Mouse (Mus musculus): ENCODE results near the gene Ccdc158. TPM values are rescaled to one million over a fixed set of nuclear protein-coding genes. Genes with fewer than 3 reads are reported as not detected.

Ccdc158 gene
- polyA plus RNA-seq, 1 experiment from 2014 or later, result 0.47 TPM

DNA sequence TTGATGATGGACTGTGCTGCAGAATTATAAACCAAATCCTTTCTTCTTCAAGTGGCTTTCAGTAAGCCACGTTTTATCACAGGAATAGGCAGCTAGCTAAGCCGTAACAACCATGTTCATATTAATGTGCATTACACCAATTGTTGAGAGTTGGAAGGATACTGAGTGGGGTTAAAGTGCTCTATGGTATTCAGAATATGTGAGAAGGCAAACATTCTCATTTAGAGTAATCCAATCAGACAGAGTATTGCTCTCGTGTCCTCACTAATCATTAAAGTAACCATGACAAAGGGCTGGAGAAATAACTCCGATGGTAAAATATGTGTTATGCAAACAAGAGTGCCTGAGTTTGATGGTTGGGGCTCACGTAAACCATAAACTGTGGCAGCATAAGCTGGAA lies 53.2 kb downstream of the Ccdc158 start:
- no peak overlapping the region for H3K9ac ChIP-seq
- H3K4me3 ChIP-seq, result no peak overlapping the region
- H3K4me2 ChIP-seq, result no peak overlapping the region
- H3K36me3 ChIP-seq, result no peaks in the 10 kb centered on the region
- no peak overlapping the region for H3K27ac ChIP-seq (replicated peaks)
- no peak for ATAC-seq (ENCODE audit: low read depth)
- no peaks in the 10 kb centered on the region for H3K4me1 ChIP-seq (replicated peaks)
- H3K27me3 ChIP-seq, result no peaks in the 10 kb centered on the region
- WGBS, result 76% methylated on average over 5 of the region's 5 CpGs
- 0 out of 2 replicates have a peak, but pooled peaks cover 6% of the 10 kb centered on the region for H3K9me3 ChIP-seq

DNA sequence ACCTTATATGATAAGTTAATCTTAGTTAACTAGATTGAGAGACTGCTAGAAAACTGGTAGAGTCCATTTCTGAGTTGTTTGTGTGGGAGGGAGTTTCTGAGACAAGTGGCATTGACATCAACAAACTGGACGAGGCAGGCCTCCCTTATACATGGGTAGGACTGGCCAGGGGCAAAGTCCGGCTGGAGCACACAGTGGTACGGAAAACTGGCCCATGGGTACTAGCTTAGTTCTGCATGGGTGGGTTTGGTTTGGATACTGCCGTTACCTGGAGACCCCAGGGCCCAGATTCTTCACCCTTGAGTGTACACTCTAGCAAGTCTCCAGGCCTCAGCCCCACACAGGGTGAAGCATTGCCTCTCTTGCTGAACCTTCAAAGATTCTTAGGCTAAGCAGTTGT lies 62.3 kb downstream of the Ccdc158 start:
- Histone ChIP-seq H3K4me1 (replicated peaks) (no peaks in the 10 kb centered on the region), H3K4me2 (no peak overlapping the region), H3K36me3 (no peaks in the 10 kb centered on the region), H3K27ac (replicated peaks) (no peak overlapping the region), H3K9ac (no peak overlapping the region), H3K27me3 (no peaks in the 10 kb centered on the region), H3K9me3 (no peaks in the 10 kb centered on the region), H3K4me3 (no peak overlapping the region)
- 91% methylated on average over 4 of the region's 4 CpGs for WGBS
- ATAC-seq (ENCODE audit: low read depth), result no peak

DNA sequence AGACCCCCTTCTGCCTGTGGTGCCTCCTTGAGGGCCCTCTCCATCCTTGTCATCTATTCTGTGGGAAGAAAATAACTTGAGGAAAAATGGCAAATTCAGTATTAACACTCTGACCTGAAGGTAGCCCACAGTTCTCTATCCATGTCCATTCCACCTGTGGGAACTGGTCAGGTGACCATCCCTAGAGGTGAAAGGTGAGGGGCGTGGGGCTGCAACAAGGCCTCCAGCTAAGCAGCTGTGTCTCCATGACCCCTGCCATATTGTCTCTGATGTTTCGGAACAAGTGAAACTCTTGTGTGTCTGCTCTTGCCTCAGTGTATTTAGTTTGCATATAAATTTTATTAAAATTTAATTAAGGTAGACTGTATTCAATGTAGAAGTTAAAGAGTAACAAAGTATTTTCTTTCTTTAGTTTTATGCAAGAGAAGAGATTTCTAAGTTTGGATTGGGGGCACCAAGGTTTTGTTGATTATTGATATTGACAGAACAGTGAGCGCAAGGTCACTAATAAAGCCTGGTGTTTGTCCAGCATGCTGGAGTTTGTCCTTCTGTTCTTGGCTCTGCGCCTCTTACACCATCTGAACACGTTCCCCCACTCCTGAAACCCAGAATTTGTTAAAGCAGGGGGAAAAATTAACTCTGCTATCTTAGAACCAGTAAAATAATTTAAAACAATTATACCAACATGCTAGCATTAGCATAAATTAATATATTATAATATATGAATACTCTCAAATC lies 67.4 kb downstream of the Ccdc158 start:
- Histone ChIP-seq H3K9me3 (no peaks in the 10 kb centered on the region), H3K36me3 (no peaks in the 10 kb centered on the region), H3K4me2 (no peak overlapping the region), H3K9ac (no peak overlapping the region), H3K4me1 (replicated peaks) (peaks cover 5% of the 10 kb centered on the region; the same call in 1 of the 2 replicates), H3K27me3 (peaks cover 9% of the 10 kb centered on the region; the same call in 1 of the 2 replicates), H3K27ac (replicated peaks) (no peak overlapping the region), H3K4me3 (no peak overlapping the region)
- no peak for ATAC-seq (ENCODE audit: low read depth)
- 87% methylated on average over 5 of the region's 5 CpGs for WGBS

DNA sequence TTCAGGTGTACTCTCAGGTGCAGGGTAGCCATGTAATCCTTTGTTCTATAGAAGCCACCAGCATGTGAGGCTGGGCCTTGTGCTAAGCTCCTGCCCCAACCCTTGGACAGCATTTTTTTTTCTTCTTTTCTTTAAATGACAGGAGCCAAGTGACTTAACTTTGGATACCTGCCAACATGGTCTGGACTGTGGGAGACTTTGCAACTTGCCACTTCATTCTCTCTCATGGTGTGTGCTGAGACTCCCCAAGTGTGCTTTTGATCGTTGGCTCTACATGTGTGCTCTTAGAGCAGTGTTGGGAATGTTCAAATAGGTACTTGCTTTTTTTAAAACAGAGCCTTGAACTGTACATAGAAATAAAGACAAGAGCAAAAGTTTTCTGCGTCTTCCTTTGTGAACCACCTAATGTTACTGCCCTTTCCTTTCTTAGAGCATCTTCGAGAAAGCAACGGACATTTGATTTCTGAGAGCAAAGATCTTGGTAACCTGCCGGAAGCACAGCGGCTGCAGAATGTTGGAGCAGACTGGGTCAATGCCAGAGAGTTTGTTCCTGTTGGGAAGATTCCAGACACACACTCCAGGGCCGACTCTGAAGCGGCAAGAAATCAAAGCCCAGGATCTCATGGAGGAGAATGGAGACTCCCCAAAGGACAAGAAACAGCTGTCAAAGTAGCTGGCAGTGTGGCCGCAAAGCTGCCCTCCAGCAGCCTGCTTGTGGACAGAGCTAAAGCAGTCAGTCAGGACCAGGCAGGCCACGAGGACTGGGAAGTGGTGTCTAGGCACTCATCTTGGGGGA lies 70.4 kb downstream of the Ccdc158 start:
- WGBS, result 69% methylated on average over 10 of the region's 10 CpGs
- Histone ChIP-seq H3K4me2 (no peak overlapping the region), H3K4me3 (no peak overlapping the region), H3K4me1 (replicated peaks) (peaks cover 5% of the 10 kb centered on the region; the same call in 1 of the 2 replicates), H3K9me3 (no peaks in the 10 kb centered on the region), H3K27me3 (peaks cover 18% of the 10 kb centered on the region), H3K27ac (replicated peaks) (no peak overlapping the region), H3K36me3 (no peaks in the 10 kb centered on the region), H3K9ac (no peak overlapping the region)
- no peak for ATAC-seq (ENCODE audit: low read depth)

GRCm38 (mm10) chr5:92602691-92603690 lies 72.1 kb downstream of the Ccdc158 start, which contains the start of gene Stbd1:
Gene Stbd1 (plus strand): TSS chr5:92603041.
- H3K9ac ChIP-seq, result peak within 1 kb of the TSS; percentile 71
- H3K9me3 ChIP-seq, result no peaks in the 10 kb centered on the region
- H3K27ac ChIP-seq (replicated peaks), result no peak within 1 kb of the TSS
- H3K4me3 ChIP-seq, result peak within 1 kb of the TSS; percentile 54
- H3K4me1 ChIP-seq (replicated peaks), result peaks cover 5% of the 10 kb centered on the region; the same call in 1 of the 2 replicates
- peaks cover 18% of the 10 kb centered on the region for H3K27me3 ChIP-seq
- H3K36me3 ChIP-seq, result no peaks in the 10 kb centered on the region
- peak within 1 kb of the TSS; percentile 88 for H3K4me2 ChIP-seq
- peak; percentile 93 for ATAC-seq (ENCODE audit: low read depth)
- WGBS, result under 1% methylated on average over 67 of the region's 69 CpGs

DNA sequence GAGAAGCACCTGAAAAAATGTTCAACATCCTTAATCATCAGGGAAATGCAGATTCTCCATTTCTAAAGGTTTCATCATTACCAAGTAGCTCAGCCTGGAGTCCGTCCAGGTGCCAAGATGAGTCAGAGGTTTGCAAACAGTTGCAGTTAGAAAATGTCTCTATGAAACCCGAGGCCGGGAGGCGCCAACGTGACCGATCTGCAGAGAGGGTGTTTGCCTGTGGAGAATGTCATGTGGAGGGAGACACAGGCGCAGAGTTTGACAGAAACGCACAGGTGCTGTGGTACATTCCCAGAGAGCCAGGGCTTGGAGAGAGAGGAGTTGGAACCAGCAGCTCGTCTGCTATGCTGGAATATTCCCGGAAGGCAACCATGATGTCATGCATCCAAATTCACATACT lies 76.0 kb downstream of the Ccdc158 start:
- Histone ChIP-seq H3K4me3 (no peak overlapping the region), H3K4me1 (replicated peaks) (peaks cover 5% of the 10 kb centered on the region; the same call in 1 of the 2 replicates), H3K27ac (replicated peaks) (no peak overlapping the region), H3K4me2 (no peak overlapping the region), H3K27me3 (peaks cover 16% of the 10 kb centered on the region), H3K9me3 (no peaks in the 10 kb centered on the region), H3K36me3 (no peaks in the 10 kb centered on the region), H3K9ac (no peak overlapping the region)
- 88% methylated on average over 10 of the region's 10 CpGs for WGBS
- ATAC-seq (ENCODE audit: low read depth), result no peak

DNA sequence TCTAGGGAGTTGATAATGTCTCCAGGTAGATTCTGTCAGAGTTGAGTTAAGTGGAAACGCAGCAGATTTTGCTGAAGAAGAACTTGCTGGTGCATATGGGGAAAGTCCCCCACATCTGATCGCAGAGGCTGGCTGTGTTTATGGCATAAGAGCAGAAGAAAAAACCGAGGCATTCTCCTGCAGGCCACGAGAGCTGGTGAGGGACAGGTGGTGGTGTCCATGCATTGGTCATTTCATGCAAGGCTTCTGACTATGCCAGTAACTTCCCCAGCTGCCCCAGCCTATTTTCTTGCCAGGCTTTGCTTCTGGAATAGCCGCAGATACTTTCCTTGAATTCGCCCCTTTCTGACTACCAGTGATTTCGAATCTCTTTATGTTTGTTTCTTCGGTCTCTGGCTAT lies 78.2 kb downstream of the Ccdc158 start:
- Histone ChIP-seq H3K9me3 (no peaks in the 10 kb centered on the region), H3K27ac (replicated peaks) (no peak overlapping the region), H3K4me2 (no peak overlapping the region), H3K4me1 (replicated peaks) (no peaks in the 10 kb centered on the region), H3K9ac (no peak overlapping the region), H3K27me3 (peaks cover 7% of the 10 kb centered on the region), H3K36me3 (no peaks in the 10 kb centered on the region), H3K4me3 (no peak overlapping the region)
- no peak for ATAC-seq (ENCODE audit: low read depth)
- 89% methylated on average over 8 of the region's 8 CpGs for WGBS

GRCm38 (mm10) chr5:92595026-92595425 lies 80.0 kb downstream of the Ccdc158 start:
- H3K27ac ChIP-seq (replicated peaks), result no peak overlapping the region

GRCm38 (mm10) chr5:92585932-92586331 lies 89.1 kb downstream of the Ccdc158 start:
- Histone ChIP-seq H3K9me3 (no peaks in the 10 kb centered on the region), H3K4me3 (no peak overlapping the region), H3K4me1 (replicated peaks) (no peaks in the 10 kb centered on the region), H3K4me2 (no peak overlapping the region), H3K36me3 (no peaks in the 10 kb centered on the region), H3K27ac (replicated peaks) (no peak overlapping the region), H3K27me3 (no peaks in the 10 kb centered on the region), H3K9ac (no peak overlapping the region)
- no peak for ATAC-seq (ENCODE audit: low read depth)
- WGBS, result 51% methylated on average over 10 of the region's 10 CpGs

More at GRCm38 (mm10) chr5:92595026-92595425, 80.0 kb downstream of the Ccdc158 start:
- H3K4me1 ChIP-seq (replicated peaks), result no peaks in the 10 kb centered on the region
- H3K4me2 ChIP-seq, result no peak overlapping the region
- no peak overlapping the region for H3K4me3 ChIP-seq
- H3K36me3 ChIP-seq, result no peaks in the 10 kb centered on the region
- no peaks in the 10 kb centered on the region for H3K9me3 ChIP-seq
- no peak overlapping the region for H3K9ac ChIP-seq
- no peaks in the 10 kb centered on the region for H3K27me3 ChIP-seq
- WGBS, result 84% methylated on average over 5 of the region's 5 CpGs
- ATAC-seq (ENCODE audit: low read depth), result no peak

DNA sequence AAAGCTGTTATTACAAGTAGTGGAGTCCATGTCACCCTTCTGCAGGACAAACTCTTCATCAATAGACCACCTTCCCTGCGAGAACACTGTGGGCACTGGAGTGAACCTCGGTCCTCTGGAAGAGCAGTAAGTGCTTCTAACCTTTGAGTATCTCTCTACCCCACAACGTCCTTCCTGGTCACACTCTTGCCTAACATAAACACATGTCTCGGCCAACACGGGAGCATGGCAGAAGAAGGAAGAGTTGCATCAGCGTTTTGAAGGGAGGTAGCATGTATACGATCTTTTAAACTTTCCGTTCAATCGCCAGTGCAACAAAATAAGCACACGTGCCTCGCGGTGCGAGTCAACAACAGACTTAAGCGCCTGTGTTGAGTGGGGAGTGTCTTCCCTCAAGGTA lies 95.5 kb downstream of the Ccdc158 start:
- Histone ChIP-seq H3K9me3 (no peaks in the 10 kb centered on the region), H3K4me1 (replicated peaks) (no peaks in the 10 kb centered on the region), H3K4me3 (no peak overlapping the region), H3K9ac (no peak overlapping the region), H3K36me3 (no peaks in the 10 kb centered on the region), H3K4me2 (no peak overlapping the region), H3K27ac (replicated peaks) (no peak overlapping the region), H3K27me3 (no peaks in the 10 kb centered on the region)
- ATAC-seq (ENCODE audit: low read depth), result no peak
- WGBS, result 88% methylated on average over 14 of the region's 14 CpGs

DNA sequence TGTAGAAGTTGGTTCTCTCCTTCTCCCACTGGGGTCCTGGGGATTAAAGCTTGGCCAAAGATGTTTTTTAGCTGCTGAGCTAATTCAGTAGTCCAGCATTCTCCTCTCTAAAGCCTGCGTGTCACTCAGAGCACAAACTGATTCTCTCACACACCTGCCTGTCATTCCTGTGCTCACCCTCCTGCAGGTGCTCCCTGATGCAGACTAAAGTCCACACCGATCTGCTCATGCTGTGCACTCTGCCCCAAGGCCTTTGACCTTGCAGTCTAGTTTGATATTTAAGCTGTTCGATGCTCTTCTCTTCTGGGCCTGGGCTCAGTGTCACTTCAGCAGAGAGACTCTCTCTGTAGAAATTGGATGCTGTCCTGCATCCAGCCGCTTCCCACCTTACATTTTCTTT lies 103.8 kb downstream of the Ccdc158 start:
- whole genome bisulfite sequencing, result 94% methylated on average over 4 of the region's 4 CpGs
- H3K4me1 ChIP-seq (replicated peaks), result no peaks in the 10 kb centered on the region
- no peaks in the 10 kb centered on the region for H3K9me3 ChIP-seq
- H3K27me3 ChIP-seq, result no peaks in the 10 kb centered on the region
- no peak overlapping the region for H3K9ac ChIP-seq
- no peak overlapping the region for H3K27ac ChIP-seq (replicated peaks)
- H3K4me3 ChIP-seq, result no peak overlapping the region
- ATAC-seq (ENCODE audit: low read depth), result no peak
- H3K36me3 ChIP-seq, result no peaks in the 10 kb centered on the region
- no peak overlapping the region for H3K4me2 ChIP-seq
